Mouse (Mus musculus) lung, adult 2 months (tissue): ENCODE results near the gene Grn.

Source experiments
- CTCF ChIP-seq: fragments of 200-500 bp; IDR thresholded peaks from 2 replicates; pipeline ENCODE4 v1.5.1; 2011; ENCODE audit warnings: mild to moderate bottlenecking, low read length, control low read depth; ENCODE audit not compliant: insufficient read depth
- POLR2A ChIP-seq: fragments of 200-500 bp; IDR thresholded peaks from 2 replicates; pipeline ENCODE4 v1.6.1; 2011; ENCODE audit warnings: low read depth, mild to moderate bottlenecking, control low read depth, low read length, borderline replicate concordance; ENCODE audit errors: extremely low read depth

GRCm38 (mm10) chr11:102475027-102475426 lies 44.9 kb downstream of the Grn start:
- TF ChIP-seq POLR2A (no peak), CTCF (no peak)
